Mouse (Mus musculus): ENCODE data around the gene Ccdc65. TPM values are rescaled to one million over a fixed set of nuclear protein-coding genes. Genes with fewer than 3 reads are reported as not detected.

The Ccdc65 gene
- total RNA-seq, 2 experiments from 2014 or later = not detected

DNA sequence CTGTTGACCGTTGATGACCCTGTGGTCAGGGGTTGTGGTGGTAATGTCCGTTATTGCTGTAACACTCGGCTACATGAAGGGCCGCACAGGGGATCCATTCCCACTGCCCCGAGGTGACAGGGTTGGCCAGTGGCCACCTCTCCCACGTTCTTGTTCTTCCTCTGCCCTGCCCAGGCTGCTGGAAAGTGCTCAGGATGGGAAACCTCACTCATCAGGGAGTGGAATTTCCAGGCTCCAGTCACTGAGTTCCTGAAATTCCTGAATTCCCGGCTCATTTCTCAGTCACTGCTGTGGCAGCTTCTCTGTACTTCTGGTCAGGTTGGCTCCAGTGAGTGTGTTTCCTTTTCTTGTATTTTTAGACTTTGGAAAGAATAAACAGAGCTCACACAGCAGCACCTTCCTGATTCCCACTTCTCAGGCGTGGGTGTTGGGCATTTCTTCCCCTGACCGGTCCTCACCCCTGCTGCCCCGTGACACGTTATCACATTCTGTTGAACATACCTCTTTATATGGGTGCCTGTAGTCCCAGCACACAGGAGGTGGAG lies 15.8 kb upstream of the Ccdc65 start:
- peak; percentile 20 for DNase-seq (ENCODE audit: low spot score)

DNA sequence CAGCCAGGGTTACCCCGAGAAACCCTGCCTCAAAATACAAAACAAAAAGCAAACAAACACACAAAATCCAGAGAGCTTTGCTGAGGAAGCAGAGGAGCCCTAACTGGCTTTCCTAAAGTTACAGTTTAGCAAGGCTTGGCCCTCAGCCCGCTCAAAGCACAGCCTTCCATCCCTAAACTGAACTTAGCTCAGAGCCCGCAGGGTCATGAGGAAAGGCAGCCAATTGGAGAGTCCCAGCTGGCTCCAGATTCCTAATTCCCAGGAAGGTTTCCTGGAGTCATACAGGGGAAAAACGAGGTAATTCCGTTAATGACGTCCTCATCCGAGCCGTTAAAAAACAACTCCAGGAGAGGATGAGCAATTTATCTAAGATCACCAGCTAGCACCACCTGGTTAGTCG lies 12.3 kb upstream of the Ccdc65 start:
- peak; percentile 38 for DNase-seq (ENCODE audit: low spot score)

DNA sequence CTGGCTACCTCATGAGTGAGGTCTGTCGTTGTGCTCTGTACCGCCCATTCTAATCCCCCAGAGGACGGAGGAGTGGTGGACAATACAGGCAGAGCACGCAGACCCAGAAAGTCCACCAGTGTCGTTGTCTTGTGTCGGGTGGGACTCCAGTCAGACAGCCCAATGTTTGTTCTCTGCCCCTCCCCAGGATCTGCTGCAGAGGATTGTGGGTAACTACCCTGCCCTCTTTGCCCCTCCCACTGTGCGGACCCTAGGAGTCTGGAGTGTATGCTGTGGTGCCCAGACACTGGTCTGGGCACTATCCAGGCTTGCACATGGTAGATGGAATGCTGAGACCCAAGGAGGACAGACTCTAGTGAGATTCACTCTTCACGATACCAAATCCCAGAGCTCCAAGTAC lies 11.8 kb upstream of the Ccdc65 start:
- DNase-seq (ENCODE audit: low spot score) = no peak

DNA sequence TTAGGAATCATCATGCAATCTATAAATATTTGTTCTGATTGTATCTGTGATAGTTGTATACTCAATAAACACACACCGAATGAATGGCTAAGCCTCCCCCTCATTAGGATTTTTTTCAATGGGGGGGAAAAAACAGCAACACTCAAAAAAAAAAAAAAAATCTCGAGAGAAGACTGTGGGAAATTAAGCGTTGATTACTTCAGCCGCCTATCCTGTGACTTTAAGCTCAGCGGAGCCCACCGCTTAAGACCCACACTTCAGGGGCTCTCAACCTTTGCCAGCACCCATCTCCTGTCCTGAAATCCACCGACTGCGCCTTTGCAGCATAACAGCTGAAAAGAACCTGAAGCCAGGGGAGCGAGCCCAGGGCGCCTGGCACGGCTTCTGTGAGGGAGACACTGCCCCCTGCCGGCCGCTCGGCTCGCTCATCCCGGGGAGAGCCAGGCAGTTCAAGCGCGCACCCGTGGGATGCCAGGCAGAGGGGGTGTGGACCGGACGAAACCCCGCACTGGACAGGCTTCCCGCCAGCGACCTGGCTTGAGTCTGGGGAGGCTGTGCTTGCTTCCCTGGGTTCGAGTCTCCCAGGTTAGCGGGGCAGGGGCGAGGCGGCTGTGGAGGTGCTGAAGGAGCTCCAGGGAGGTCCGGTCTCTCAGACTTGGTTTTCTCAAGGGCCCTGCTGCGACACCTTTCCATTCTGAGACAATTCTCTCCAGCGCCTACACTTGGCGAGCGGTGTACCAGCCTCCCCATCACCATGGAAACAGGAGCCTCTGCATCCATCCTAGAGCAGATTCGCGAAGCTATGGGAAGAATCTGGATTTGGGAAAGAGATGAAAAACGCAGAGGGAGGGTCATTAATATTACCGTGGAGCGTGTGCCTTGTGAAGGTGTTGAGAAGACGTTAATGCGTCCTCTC lies 8.6 kb upstream of the Ccdc65 start:
- DNase-seq (ENCODE audit: low spot score) = peak; percentile 82

DNA sequence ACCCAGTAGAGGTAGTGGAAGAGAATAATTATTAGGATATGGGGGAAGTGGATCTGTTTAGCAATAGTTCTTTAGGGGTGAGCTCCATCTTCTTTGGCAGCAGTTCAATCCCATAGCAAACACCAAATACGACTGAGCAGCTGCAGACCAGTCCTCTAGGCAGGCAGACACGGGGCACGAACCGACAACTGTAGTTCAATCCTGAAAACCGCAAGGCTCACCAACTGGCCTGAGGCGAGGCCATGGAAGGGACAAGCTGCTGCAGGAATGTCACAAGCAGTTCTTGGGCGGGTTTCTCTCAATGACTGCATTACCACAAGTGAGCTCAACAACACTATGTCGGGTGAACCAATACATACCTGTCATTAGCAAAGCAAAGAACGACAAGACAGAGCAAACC lies 3.7 kb upstream of the Ccdc65 start:
- no peak for DNase-seq (ENCODE audit: low spot score)

DNA sequence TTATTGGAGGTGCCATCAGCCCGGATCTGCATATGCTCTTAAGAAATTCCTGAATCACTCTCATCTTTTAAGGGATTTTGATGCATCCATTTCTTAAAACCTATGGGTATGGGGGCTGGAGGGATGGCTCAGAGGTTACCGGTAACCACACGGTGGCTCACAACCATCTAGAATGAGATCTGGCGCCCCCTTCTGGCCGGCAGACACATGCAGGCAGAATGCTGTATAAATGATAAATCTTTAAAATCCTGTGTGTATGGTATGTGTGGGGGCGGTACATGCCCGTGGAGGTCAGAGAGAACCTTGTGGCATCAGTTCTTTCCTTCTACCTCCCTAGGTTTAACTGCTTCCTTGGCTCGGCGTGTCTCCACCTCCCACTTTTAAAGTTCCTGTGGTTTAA lies 2.4 kb downstream of the Ccdc65 start:
- DNase-seq (ENCODE audit: low spot score) = peak; percentile 39

DNA sequence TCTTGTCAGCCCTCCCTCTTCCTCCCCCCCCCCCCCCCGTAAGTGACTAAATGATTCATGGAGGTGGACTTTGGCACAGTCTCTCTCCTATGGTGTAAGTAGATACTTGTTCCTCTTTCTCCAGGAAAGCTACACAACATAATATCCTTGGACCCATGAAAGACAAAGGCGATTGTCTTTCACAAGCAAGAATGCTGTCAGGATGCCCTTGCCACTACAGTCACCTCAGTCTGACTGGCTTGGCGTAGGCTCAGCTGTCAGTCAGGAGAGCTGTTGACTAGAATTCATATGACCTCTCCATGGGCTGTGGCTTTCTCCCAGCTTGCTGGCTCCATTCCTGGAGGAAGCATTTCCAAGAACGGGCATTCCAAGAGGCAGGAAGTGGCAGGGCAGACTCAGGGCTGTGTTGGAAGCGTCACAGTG lies 6.2 kb downstream of the Ccdc65 start:
- DNase-seq (ENCODE audit: low spot score) = no peak

DNA sequence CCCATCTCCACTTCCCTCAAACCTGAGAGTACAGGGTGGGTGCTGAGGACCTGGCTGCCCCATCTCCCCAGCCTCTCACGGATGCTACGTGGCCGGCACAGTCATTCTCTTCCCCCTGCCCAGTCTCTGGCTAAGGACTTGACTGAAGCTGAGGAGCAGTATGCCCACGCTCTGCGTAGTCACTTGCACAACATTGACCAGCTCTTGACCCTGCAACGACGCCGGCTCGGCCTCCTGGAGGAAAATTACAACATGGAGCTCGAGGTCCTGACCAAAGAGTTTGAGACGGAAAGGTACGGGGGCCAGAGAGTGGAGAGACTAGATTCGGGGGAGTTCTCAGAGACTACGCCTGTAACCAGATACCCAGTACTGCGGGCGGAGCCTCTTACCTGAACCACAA lies 9.3 kb downstream of the Ccdc65 start:
- DNase-seq (ENCODE audit: low spot score) = no peak

DNA sequence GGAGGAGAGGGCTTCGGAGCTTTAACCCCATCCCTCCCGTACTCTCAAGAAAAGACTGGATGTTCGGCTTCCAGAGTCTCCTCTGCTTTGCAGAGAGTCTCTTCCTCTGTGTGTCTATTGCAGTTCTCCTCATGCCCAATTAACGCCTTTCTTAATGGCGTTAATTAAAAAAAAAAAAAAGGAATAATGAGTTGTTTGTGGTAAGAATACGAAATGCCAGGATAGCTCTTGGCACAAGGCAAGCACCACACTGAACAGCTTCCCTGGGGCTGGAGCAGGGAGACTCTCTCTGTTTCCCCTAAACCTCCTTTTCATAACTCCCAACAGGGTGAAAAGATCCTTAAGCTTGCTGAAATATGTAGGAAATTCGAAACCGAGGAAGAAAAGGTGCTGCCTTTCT lies 14.2 kb downstream of the Ccdc65 start:
- DNase-seq (ENCODE audit: low spot score) = no peak

DNA sequence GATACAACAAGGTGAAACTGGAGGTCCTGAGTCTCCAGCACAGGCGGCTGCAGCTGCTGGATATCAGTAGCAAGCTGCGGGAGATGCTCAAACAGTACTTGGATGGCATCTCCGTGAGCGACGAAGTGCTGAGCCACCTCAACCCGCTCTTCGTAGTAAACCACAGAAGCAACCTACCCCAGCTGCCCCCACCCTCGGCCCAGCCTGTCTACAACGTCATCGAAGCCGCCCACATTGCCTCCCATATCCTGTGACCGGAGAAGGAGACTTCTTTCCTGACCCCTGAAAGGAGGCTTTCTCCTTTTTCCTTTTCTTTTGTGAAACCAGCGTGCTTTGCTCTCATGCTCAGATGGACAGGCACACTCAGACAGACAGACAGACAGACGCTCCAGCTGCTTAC lies 14.8 kb downstream of the Ccdc65 start:
- DNase-seq (ENCODE audit: low spot score) = no peak

DNA sequence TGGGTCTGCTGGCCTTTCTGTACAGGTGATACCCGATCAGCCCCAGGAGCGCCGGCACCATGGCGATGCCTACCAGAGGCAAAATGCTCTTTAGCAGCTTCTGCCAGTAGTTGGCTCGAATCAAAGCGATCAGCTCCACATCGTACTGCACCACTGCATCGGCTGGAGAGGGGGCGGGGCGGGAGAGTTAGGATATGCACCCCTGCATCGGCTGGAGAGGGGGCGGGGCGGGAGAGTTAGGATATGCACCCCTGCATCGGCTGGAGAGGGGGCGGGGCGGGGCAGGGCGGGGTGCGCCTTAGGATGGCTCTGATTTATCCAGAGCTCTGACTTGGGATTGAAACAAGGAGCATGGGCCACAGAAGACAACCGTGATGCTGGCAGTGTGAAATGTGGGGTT lies 16.4 kb downstream of the Ccdc65 start:
- no peak for DNase-seq (ENCODE audit: low spot score)

DNA sequence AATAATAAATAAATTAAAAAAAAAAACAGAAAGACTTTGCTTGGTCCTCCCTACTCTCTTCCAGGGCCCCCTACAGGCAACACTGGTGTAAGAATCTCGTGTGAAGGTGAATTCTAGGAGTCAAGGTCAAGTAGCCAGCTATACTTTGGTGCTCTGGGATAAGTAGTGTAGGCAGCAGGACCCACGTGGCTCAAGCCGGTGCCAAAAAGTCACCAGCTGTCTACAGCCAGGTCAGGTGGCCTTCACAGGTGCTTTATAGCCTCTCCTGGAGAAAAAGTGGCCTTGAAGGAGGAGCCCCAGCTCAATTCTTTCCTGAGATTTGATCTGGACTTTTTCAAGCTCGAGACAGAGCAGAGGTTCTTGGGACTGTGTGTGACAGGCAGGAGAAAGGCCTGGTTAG lies 18.1 kb downstream of the Ccdc65 start:
- DNase-seq (ENCODE audit: low spot score) = no peak

DNA sequence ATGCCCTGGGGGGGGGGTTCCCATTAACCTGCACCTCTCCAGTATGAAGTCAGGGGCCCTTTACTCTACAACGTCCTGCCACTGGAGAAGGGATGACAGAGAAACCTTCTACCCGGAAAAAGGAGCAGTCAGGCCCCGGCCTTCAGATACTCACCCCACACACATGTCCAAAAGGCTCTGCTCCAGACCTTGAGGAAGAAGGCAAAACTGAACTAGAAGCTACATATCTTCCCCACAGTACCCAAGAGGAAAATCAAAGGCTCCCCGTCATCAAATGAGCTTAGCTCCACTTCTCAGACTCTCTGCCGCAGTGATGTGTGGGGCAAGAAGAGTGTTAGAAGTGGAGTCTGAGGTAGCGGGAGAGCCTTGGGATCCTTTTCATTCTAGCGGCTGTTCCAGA lies 18.7 kb downstream of the Ccdc65 start:
- no peak for DNase-seq (ENCODE audit: low spot score)

DNA sequence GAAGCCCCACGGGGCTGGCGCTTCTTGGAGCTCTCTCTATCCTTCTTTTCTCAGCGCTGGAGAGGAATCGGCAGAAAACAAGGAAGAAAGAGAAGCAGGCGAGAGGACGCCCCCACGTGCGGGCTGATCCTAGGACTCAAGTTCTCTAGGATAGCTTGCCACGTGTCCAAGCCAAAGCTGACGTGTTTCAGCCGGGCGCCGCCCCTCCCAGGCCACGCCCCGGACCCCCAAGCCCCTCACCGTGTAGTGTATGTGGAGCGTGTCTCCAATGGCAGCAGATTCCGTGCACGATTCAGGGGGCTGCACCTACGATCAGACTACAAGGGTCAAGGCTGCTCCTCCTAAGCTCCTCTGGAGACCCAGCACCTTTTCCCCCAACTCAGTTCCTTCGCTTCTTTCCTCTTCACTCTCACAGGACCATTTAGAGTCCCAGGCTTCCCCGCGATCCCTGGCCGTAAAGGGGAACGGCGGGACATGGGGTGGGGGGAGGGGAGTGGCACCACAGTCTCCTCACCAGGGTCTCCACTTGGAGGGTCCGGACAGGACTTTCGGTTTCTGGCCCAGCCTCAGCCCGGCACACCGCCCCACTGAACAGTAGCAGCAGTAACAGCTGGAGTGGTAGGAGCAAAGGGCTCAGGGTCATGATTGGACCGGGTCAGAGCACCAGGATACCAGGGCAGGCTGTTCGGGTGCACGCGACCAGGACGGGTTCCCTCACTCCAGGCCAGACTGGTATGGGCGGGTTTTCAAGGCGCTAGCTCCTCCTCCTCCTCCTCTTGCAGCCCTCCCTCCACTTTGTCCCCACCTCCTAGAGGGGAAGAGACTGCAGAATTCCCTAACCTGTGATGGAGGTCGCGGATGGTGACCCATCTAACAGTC lies 19.7 kb downstream of the Ccdc65 start, which contains the start of gene Fkbp11:
Gene Fkbp11, minus strand, starts transcription at position 756 of the 879 bp plus-strand sequence.
- DNase-seq (ENCODE audit: low spot score) = peak; percentile 60

DNA sequence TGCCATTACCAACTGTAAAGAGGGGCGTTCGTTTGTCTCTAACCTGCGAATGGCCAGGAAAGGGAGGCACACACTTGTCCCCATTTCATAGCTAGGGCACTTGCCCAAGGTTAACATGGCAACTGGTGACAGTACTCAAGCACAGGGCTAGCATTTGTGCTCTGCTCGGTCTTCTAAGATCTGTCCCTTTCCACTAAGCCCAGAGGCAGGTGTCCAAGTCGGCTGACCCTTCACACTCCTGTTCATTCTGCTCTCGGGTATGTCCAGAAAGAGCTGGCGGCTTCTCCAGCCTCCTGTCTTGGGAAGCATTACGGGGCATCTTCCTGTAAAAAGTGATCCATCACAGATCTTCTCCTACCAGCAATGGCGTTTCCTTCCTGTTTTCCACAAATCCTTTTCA lies 20.4 kb downstream of the Ccdc65 start:
- no peak for DNase-seq (ENCODE audit: low spot score)

DNA sequence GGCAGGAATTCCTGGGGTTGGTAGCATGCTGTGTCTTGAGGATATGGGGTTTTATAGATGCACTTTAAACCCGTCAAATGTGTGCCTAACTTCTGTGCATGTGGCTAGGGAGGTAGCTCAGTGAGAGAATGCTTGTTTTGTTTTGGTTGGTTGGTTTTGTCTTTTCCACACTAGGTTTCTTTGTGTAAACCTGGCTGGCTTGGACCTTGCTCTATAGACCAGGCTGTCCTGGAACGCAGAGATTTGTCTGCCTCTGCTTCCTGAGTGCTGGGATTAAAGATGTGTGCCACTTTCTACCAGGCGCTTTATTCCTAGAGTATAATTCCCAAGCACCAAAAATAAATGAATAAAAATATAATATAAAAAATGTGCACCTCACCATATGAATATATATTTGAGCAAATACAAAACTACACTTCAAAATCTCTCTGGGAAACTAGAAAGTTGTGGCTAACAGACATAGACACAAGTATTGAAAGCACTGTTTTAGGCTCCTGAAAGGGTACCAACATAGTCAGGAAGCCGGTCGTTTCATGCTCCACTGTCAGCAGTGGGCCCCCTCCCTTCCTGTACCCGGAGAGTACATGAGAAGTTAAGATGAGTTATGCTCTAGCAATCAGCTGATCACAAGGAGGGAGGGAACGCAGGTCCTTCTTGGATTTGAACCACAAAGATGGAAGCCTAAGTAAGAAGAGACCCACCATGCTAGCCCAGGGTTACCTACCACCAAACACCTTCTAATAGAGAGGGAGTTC lies 22.0 kb downstream of the Ccdc65 start:
- no peak for DNase-seq (ENCODE audit: low spot score)

DNA sequence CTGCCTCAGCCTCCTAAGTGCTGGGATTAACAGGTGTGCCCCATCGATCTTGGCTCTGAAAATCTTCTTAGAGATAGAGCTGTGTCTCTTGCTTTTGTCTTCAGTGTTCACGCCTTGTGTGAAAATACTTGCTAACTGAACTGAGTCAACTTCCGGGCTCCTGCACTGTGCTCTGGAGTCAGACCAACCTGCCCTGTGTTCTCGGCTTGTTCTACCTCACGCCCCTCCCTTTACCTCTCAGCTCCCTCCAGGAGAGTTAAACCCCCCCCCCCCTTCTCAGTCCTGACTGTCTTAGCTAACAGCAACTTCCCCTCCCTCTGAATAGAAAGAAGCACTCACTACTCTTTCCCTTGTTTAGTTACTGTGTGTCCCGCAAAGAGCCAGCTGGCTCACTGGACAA lies 22.8 kb downstream of the Ccdc65 start:
- no peak for DNase-seq (ENCODE audit: low spot score)

DNA sequence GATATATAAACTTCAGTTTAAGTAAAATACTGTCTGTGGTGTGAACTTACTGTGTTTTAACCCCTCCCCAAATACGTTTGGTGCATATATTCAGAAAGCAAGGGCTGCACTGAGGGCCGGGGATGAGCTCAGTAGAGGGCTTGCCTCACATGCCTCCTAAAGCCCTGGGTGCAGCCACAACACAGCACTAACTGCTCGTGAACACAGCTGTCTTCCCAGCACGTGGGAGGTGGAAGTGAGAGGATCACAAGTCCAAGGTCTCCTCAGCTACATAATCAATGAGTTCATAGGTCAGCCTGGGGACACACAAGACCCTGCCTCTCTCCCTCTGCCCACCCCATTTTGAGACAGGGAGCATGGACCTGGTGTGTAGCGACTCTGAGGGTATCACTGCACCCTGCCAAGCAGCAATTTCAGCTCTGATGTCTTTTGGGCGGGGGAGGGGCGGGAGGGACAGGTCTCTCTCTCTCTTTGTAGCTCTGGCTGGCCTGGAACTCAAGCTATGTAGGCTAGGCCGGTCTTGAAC lies 24.1 kb downstream of the Ccdc65 start:
- DNase-seq (ENCODE audit: low spot score) = no peak

DNA sequence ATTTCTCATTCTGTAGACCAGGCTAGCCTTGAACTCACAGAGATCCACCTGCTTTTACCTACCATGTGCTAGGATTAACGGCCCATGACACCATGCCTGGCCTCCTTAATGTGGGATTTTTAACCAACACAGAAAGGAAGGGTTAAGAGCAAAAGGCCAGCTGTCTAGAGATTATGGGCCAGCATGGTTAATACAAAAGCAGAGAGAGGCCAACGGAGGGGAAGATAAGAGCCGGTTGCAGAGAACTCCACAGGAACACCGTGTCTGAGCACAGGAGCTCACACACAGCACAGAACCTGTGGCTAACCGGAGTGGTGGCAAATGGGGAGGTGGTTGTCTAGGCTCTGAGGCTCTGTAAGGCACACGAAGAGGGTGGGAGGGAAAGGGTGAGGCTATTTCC lies 25.4 kb downstream of the Ccdc65 start:
- DNase-seq (ENCODE audit: low spot score) = no peak

DNA sequence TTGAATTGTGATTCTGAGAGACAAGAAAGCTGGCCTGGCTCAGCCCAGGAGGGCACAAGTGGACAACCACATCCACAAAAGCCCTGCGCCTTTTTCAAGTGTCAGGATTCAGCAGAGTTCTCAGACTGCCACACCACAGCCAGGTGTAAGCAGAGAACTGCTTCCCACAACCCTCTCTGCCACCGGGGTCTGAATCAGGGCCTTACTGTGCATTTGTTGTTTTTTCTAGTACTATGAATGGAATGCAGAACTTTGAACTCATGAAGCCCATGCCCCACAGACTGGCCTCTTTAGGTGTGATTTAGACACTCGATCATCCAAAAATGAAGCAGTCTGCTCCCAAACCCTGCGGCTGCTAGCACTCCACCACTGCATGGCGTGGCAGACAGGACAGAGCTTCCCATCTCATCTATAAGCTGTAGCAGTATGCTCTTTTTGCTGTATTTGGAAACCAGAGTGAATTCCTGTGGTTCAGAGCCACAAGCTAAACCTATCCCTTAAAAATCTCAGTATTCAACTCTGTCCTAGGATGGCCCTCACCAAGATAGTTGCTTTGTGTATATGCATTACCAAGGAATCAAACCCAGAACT lies 26.1 kb downstream of the Ccdc65 start:
- no peak for DNase-seq (ENCODE audit: low spot score)

DNA sequence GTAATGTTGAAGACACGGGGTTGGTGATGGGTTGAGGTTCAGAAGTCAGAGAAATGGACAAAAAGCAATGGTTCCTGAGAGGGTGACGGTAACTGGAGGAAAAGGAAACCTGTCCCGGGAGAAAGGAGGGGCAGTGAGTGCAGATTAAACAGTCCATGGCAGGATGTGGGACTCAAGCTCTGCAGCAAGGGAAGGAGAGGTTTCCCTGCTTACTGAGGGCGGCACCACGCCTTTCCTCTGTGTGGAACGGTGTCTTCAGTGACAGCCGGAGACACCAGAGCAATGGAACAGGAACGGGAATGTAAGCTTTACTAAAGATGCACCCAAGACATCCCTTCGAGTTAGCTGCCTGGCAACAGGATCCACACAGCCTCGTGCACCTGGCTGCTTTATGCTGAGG lies 28.5 kb downstream of the Ccdc65 start:
- no peak for DNase-seq (ENCODE audit: low spot score)

Data from gastrocnemius, adult 18-20 months (tissue).